Comparison of ENCODE assay signal across 24 mouse cellular contexts in the genomic region with DNA sequence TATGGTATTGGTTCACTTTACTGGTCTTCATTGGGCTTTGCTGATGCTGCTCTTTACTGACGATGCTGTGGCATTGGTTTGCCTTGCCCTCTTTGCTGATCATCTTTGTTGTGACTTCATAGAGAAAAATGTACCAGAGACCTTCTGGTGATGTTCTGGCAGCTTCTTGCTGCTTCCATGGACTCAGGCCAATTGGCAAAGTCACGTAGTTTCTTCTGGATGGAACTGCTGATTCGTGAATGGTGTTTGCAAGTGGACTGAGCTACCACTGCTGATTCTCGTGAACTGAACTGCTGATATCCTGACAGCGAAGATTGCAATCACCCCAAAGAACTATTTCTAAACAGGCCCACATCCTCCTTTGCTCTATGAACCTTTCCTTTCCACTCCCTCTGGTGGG. TPM values are rescaled to one million over a fixed set of nuclear protein-coding genes. Genes with fewer than 3 reads are reported as not detected.
DNase-seq lines count a peak whose midpoint lies in the region; ATAC-seq and TF ChIP-seq lines count a peak whose summit lies in the region.
"Had no signal": no experiment of that assay in that cellular context is flagged by ENCODE, and none has a peak within 500 bp of the region (broad histone marks: within the 10 kb centered on the region; RNA-seq: fewer than 3 reads in every experiment).

No protein-coding gene starts in this region.

- no peaks in the 10 kb centered on the region for H3K9me3 ChIP-seq in midbrain, postnatal 0 days (ENCODE audit: low read length)
- H3K9me3 ChIP-seq: embryonic facial prominence, embryonic 15.5 days; forebrain, embryonic 10.5 days; G1E; heart, embryonic 15.5 days; hindbrain, embryonic 13.5 days had no signal

- H3K4me2 ChIP-seq in midbrain, postnatal 0 days (ENCODE audit: low read depth, low read length, poor library complexity, severe bottlenecking): no peak overlapping the region
- H3K4me2 ChIP-seq: embryonic facial prominence, embryonic 15.5 days; heart, embryonic 11.5 days; heart, embryonic 15.5 days; hindbrain, embryonic 13.5 days had no signal

- ATAC-seq in midbrain, postnatal 0 days (ENCODE audit: low FRiP score): no peak
- ATAC-seq: CD4-positive, CD25-positive, alpha-beta regulatory T cell, adult 4 months; forebrain, embryonic 14.5 days; hindbrain, postnatal 0 days had no signal

- H3K27ac ChIP-seq in bone marrow macrophage, adult 2 months (ENCODE audit: insufficient read depth, low read depth, low read length): peak overlapping the region; percentile 87
- no peak overlapping the region for H3K27ac ChIP-seq in midbrain, postnatal 0 days (ENCODE audit: low read depth, low read length)
- H3K27ac ChIP-seq: embryonic facial prominence, embryonic 15.5 days; forebrain, embryonic 10.5 days; heart, adult 2 months; heart, embryonic 15.5 days; hindbrain, embryonic 13.5 days; hindbrain, postnatal 0 days had no signal

- no peaks in the 10 kb centered on the region for H3K27me3 ChIP-seq in midbrain, postnatal 0 days (ENCODE audit: insufficient read depth, low read length)
- H3K27me3 ChIP-seq: embryonic facial prominence, embryonic 15.5 days; heart, embryonic 15.5 days; hindbrain, embryonic 13.5 days had no signal

- no peak for TF ChIP-seq CTCF in bone marrow macrophage, adult 2 months (IDR thresholded peaks at IDR 0.05; ENCODE audit: low read depth, low read length)
- no peak for TF ChIP-seq CTCF in midbrain, postnatal 0 days (IDR thresholded peaks at IDR 0.05)

- peaks cover 77% of the 10 kb centered on the region for H3K36me3 ChIP-seq in midbrain, postnatal 0 days (ENCODE audit: insufficient read depth, low read length)

- peaks cover 10% of the 10 kb centered on the region for H3K4me1 ChIP-seq in bone marrow macrophage, adult 2 months (ENCODE audit: control insufficient read depth, insufficient read depth, low read length)
- H3K4me1 ChIP-seq in midbrain, postnatal 0 days (ENCODE audit: insufficient read depth, low read length): no peaks in the 10 kb centered on the region
- H3K4me1 ChIP-seq: embryonic facial prominence, embryonic 15.5 days; forebrain, embryonic 10.5 days; heart, embryonic 15.5 days; hindbrain, embryonic 13.5 days had no signal

- DNase-seq in adrenal gland, adult 2 months: peak; percentile 14
- no peak for DNase-seq in adrenal gland, postnatal 10 days
- peak; percentile 14 for DNase-seq in kidney, adult 9 months
- DNase-seq in kidney, adult 18-20 months: no peak
- no peak for DNase-seq in midbrain, postnatal 0 days (ENCODE audit: low spot score)
- no peak for DNase-seq in lung, adult 18-20 months
- DNase-seq: adrenal gland, postnatal 36 days; B cell, adult 2 months; cerebellum, adult 18-20 months; cerebellum, adult 9-11 months; embryo, embryonic 11 days; gastrocnemius, postnatal 14 days; heart, adult 2 months had no signal

- TF ChIP-seq POLR2A in bone marrow macrophage, adult 2 months (IDR thresholded peaks at IDR 0.05; ENCODE audit: borderline replicate concordance, low read depth, low read length): no peak

- no peak overlapping the region for H3K4me3 ChIP-seq in bone marrow macrophage, adult 2 months (ENCODE audit: insufficient read depth, low read length)
- no peak overlapping the region for H3K4me3 ChIP-seq in midbrain, postnatal 0 days (ENCODE audit: low read depth, low read length)
- H3K4me3 ChIP-seq: embryonic facial prominence, embryonic 15.5 days; erythroblast, embryonic 14.5 days; forebrain, embryonic 10.5 days; heart, adult 2 months; heart, embryonic 15.5 days; hindbrain, embryonic 13.5 days had no signal

- H3K9ac ChIP-seq in midbrain, postnatal 0 days (replicated peaks; ENCODE audit: low read length, poor library complexity, severe bottlenecking): no peak overlapping the region
- H3K9ac ChIP-seq: embryonic facial prominence, embryonic 15.5 days; heart, embryonic 15.5 days; hindbrain, embryonic 13.5 days had no signal

- 86% methylated on average over 5 of the region's 5 CpGs for WGBS in midbrain, postnatal 0 days

RNA-seq across cellular contexts. Expression of a gene that starts 20.4 kb away (rescaled TPM):
- total RNA-seq in adrenal gland, adult 2 months (2021): 100 to 1,000 TPM; 206 to 228 TPM
- 447 and 508 TPM in 2 replicates for polyA plus RNA-seq in adrenal gland, adult 2 months (2012; rRNA removed)
- total RNA-seq in adrenal gland, postnatal 10 days (2021): 100 to 1,000 TPM; 202 to 229 TPM
- 97.8 and 104 TPM in 2 replicates for polyA plus RNA-seq in bone marrow macrophage, adult 2 months (2012; ENCODE audit: insufficient read depth, insufficient read length, missing spikeins)
- total RNA-seq in midbrain, postnatal 0 days (2014; rRNA removed): 415 and 418 TPM in 2 replicates
- polyA plus RNA-seq in midbrain, postnatal 0 days (2015; fragmentation: Nextera tagmentation; extraction: Ambion mirVana): 364 and 377 TPM in 2 replicates

RNA-seq across cellular contexts. Expression of a gene that starts 36.2 kb away (rescaled TPM):
- 1 to 10 TPM; 1.2 to 2.5 TPM for total RNA-seq in adrenal gland, adult 2 months (2021)
- 2.6 and 2.8 TPM in 2 replicates for polyA plus RNA-seq in adrenal gland, adult 2 months (2012; rRNA removed)
- 1 to 10 TPM; 7.8 to 8.5 TPM for total RNA-seq in adrenal gland, postnatal 10 days (2021)
- polyA plus RNA-seq in bone marrow macrophage, adult 2 months (2012; ENCODE audit: insufficient read depth, insufficient read length, missing spikeins): not detected in 2 replicates
- total RNA-seq in midbrain, postnatal 0 days (2014; rRNA removed): 4.4 and 5.1 TPM in 2 replicates
- polyA plus RNA-seq in midbrain, postnatal 0 days (2015; fragmentation: Nextera tagmentation; extraction: Ambion mirVana): 2.3 and 2.7 TPM in 2 replicates
- polyA plus RNA-seq: CD4-positive, CD25-positive, alpha-beta regulatory T cell, adult 4 months had no signal

Comparison
In these comparisons a context has a peak if more than half of its experiments do, and no peak if none do; other contexts are left out.
1. DNase-seq: peak in adrenal gland, adult 2 months (single experiment) and kidney, adult 9 months (single experiment); none in adrenal gland, postnatal 10 days (single experiment), kidney, adult 18-20 months (single experiment), midbrain, postnatal 0 days (single experiment) and lung, adult 18-20 months (0 of 2).